Mouse (Mus musculus) R1 (cell line): ENCODE measurements around the gene Trim65.
"Not testable (repeated sequence)": the region's sequence is repeated elsewhere in the genome, so short reads cannot be mapped to it uniquely, and the experiment has no call there.

Experiments used
- DNase-seq: peaks from one replicate; pipeline ENCODE4 v3.0.0-alpha.2; 2018; ENCODE audit warnings: low read depth, low spot score

Gene Trim65

DNA sequence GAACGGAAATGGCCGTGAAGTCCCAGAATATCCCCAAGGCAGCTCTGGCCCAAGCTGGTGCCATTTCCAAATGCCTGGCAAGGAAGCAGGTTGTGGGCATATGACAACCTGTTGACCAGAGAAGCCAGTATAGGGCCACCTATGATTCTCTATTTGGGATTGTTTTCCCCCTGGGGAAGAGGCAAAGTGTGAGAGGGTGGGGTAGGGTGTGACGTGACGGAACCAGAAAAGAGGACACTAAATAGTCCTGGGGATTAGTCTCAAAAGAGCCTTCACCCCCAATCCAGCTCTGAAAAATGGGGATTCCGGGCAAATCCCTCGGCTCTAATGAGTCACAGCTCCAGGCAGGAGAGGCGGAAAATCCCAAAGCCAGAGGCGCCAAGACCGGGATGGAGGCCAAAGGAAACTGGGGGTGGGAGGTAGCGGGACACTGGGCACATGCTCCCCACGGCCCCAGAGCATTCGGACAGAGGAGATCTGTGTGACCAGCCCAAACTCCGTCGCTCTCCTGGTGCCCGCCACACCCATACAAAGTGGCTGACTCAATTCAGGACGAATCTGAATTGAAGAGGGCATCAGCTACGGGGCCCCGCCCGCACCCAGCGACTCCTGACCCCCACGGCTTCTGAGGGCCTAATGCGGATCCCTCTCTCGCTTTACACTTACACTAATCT is 22.3 kb downstream of the Trim65 start:
- DNase-seq = no peak

GRCm38 (mm10) chr11:116107777-116108285 is 23.1 kb downstream of the Trim65 start:
- DNase-seq = no peak

DNA sequence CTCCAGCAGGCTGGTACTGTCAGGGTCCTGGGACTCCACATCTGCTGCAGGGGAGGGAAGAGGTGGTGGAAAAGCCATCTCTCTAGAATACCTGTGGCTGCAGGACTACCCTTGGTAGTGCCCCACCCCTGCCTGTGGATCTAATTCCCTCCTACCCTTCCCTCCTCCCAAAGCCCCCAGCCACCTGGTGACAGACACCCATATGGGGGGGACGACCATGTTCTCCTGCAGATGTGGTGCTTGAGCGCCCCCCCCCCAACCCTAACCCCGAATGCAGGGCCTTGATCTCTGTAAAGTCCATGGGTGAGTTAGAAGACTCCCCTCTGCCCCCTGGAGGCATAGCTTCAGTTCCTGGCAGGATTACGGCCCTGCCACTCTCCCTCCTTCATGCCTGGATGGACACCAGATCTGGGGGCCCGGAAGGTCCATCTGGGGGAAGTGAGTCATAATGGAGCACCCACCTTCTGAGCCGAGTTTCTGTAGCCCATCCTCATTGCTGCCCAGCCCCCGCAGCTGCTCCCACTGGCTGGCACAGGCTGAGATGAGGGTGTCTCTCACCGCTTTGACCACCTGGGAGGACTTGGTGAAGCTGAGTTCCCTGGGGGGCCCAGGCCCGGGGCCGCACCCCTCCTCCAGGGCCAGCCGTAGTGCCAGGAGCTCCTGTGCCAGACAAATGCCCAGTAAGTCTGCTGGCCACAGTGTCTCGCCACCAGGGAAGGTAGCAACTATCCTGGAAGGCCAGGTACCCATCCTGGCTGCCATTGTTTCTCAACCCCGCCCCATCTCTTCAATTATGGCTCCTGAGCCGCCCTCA is 23.8 kb downstream of the Trim65 start:
- no peak for DNase-seq

DNA sequence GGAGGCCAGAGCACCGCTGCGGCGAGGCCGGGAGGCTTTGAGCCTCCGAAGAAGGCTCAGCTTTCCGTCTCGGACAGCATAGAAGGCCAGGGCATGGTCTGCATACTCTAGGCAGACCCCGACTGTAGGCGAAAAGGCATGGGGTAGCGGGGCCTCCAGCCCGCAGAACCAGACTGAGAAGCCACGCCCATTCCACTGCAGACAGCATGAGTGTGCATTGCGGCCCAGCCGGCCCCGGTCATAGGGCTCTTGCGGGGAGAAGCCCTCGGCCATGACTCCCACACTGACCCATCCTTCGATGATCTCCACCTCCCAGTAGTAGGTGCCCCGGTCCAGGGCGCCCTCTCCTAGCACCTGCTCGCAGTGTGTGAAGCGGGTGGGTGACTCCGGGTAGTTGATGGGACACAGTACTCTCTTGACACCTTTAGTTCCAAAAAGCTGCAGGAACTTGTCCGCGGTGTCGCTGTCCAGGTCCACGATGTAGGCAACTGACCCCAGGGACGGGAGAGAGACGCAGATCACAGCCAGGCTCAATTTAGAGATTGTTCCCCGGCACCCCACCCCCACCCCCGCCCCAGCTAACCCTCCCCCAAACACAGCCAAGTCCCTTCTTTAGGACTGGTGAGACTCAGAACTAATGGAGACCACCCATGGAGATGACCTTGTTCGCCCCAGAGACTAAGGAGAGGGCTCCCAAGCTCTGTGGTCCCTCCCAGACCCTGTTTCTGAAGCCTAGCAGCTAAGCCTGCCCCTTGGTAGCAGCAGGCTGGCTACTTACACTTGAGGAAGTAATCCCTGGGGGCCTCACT is 24.6 kb downstream of the Trim65 start:
- DNase-seq = peak; percentile 66

- DNase-seq = no peak
These were observed 25.9 kb downstream of the Trim65 start for GRCm38 (mm10) chr11:116105065-116105464.

DNA sequence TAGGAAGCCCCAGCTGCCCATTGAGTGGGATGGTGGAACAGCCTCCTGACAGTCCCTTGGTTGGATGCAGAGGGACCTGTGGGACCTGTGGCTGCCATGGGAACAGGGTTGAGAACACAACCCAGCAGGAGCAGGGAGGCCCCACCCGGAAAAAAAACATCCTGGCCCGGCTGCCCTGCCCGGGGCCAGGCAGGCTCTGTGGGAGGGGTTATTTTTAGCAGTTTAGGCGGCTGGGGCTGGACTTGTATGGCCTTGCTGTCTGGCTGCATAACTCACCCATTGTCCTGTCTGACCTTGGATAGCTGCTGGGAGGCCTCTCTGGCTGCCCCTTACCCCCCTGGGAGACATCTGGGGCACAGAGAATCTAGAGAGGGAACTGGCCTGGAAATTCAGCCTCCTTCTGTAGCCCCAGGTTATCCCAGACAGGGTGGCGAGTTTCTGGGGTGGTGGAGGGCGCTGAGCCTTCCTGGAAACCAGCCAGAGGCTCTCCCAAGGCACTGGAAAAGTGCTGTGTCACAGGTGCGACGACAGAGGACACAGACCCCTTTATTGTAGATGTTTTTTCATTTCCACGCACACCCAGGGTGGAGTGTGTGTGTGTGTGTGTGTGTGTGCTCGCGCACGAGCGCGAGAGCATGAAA is 26.8 kb downstream of the Trim65 start:
- peak; percentile 84 for DNase-seq

DNA sequence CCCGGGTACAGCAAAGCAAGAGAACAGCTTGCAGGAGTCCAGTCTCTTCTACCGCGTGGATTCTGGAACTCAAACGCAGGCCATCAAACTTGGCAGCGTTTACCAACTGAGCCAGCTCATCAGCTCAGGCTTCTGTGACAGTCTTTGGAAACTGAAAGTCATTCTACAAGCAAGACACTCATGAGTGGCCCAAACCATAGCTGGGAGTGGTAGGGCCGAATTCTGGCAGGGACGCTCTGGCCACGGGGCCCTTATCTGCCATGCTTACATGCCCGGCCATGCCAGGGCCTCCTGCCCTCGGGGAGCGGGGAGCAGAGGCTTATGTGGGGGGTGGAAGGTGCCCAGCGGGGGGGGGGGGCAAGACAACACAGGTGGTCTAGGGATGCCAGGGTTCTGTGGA is 27.4 kb downstream of the Trim65 start:
- DNase-seq = no peak

- no peak for DNase-seq
These were observed 28.5 kb downstream of the Trim65 start for GRCm38 (mm10) chr11:116102472-116102871.

DNA sequence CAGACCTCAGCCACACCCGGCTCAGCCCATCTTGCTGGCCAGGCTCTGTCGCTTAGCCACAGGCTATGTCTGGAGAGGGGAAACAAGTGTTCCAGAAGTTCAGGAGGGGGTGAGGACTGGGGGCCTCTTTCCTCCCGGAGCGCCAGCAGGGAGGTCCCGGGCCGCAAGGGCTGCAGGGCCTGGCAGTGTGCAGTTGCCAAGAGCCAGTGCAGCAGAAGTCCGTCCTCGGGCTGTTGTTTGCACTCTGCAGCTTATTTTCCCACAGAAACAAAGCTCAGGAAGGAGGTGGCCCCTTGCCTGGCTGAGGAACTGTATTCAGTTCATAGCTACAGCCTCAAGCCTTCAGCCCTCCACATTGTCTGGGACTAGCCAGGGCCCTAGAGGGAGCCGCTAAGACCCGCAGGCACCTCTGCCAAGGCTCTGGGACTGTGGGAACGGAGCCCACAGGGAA is 29.0 kb downstream of the Trim65 start:
- DNase-seq = no peak

- DNase-seq = no peak
These were observed 30.1 kb downstream of the Trim65 start for GRCm38 (mm10) chr11:116100839-116101238.

DNA sequence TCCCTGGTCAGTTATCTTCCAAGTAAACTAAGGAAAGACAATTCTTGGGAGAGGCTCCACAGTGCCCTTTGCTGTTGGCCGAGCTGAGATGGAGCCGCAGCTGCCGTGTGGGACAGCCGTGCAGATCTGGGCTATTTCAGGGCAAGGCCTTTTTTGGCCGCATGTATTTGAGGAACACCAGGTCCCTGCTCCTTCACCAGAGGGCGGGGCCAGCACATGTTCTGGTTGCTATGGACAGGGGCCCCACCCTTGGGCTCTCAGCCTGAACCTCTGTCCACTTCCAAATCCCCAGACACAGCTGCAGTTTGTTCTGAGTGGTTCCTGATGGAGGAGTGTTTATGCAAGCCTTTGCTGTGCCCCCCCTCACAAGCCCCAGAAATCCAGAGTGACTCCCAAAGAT is 30.5 kb downstream of the Trim65 start:
- no peak for DNase-seq

GRCm38 (mm10) chr11:116099462-116099861 is 31.5 kb downstream of the Trim65 start:
- no peak for DNase-seq

DNA sequence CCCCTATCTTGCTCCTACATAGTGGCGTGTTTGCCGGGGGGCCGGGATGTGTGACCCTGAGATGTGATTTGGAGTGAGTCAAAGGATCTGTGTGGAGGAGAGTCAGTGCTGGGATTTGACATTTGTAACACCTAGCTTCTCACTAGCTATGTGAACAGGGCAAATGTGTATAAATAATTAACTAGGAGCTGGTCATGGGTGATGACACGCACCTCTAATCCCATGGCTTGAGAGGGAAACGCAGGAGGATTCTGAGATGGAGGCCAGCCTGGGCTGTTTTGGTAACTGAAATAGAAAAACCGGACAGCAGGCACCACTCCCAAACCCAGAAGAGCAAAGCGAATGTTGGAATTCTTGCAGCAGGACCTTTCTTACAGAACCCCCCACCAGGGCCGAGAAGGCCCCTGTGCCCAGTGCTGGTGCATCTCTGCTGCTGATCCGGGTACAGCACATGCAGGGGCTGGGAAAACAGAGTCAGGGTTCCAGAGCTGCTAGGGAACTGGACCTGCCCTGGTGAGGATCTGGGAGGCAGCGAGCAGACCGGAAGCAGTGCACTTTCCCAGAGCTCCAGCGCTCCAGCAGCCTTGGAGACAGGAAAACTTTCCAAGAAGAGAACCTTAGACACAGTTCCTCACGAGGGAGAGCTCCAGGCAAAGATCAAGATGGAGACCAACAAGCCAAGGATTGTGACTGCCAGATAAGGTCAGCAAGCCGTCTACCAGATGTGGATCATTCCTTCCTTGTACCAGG is 32.0 kb downstream of the Trim65 start:
- no peak for DNase-seq

GRCm38 (mm10) chr11:116096213-116097108 is 34.5 kb downstream of the Trim65 start:
- peak; percentile 97 for DNase-seq

- no peak for DNase-seq
These were observed 35.4 kb downstream of the Trim65 start for GRCm38 (mm10) chr11:116095573-116095972.

- no peak for DNase-seq
These were observed 37.0 kb downstream of the Trim65 start for GRCm38 (mm10) chr11:116093771-116094565.

DNA sequence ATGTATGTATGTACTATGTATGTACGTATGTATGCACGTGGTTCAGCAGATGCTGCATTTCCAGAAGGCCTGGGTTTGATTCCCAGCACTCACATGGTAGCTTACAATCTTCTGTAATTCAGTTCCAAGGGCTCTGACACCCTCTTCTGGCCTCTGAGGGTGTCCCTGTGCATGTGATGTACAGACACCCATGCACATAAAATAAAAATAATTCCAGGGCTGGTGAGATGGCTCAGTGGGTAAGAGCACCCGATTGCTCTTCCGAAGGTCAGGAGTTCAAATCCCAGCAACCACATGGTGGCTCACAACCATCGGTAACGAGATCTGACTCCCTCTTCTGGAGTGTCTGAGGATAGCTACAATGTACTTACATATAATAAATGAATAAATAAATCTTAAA is 38.0 kb downstream of the Trim65 start:
- DNase-seq = not testable (repeated sequence)

DNA sequence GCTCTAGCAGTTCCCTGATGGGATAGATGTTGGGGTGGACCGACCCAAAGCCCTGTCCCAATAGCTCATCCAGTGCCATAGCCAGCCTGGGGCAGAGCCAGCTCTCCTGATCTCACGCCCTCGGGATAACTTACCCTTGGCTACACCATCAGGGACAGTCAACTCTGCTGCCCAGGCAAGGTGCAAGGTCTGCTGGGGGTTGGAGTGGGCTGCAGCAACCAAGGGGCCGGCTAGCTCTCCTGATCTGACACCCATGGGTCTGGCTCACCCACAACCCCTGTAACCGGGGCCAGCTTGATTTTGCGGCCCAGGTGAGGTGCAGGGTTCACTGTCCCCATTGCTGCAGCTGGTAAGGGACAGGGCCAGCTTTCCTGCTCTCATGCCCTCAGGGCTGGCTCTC is 39.3 kb downstream of the Trim65 start:
- no peak for DNase-seq

GRCm38 (mm10) chr11:116089545-116089944 is 41.4 kb downstream of the Trim65 start:
- no peak for DNase-seq
